Mouse (Mus musculus) neural tube, embryonic 12.5 days (tissue): Measurements from ENCODE around the gene Epb41l1. TPM values are rescaled to one million over a fixed set of nuclear protein-coding genes. Genes with fewer than 3 reads are reported as not detected.
"Not testable (repeated sequence)": the region's sequence is repeated elsewhere in the genome, so short reads cannot be mapped to it uniquely, and the experiment has no call there.

Experiments
- ATAC-seq: fragments of 200-750 bp; cut with Nextera tagmentation; 2 replicates; pipeline ENCODE4 v1.8.0; 2017; ENCODE audit warnings: low read depth, mild to moderate bottlenecking, moderate TSS enrichment, moderate library complexity; ENCODE audit not compliant: low FRiP score
- H3K27ac ChIP-seq: fragments of 300-500 bp; sonication (generic); 2 replicates; pipeline ENCODE4 v1.5.1; 2016
- H3K27me3 ChIP-seq: fragments of 300-500 bp; sonication (generic); replicated peaks from 2 replicates; pipeline ENCODE4 v1.6.1; 2016; ENCODE audit warnings: mild to moderate bottlenecking
- H3K36me3 ChIP-seq: fragments of 300-500 bp; sonication (generic); 2 replicates; pipeline ENCODE4 v1.6.1; 2016; ENCODE audit warnings: mild to moderate bottlenecking
- H3K4me1 ChIP-seq: fragments of 300-500 bp; sonication (generic); 2 replicates; pipeline ENCODE4 v1.6.1; 2016
- H3K4me2 ChIP-seq: fragments of 300-500 bp; sonication (generic); replicated peaks from 2 replicates; pipeline ENCODE4 v1.6.1; 2016; ENCODE audit warnings: mild to moderate bottlenecking
- H3K4me3 ChIP-seq: fragments of 300-500 bp; sonication (generic); 2 replicates; pipeline ENCODE4 v1.5.1; 2016
- H3K9ac ChIP-seq: fragments of 300-500 bp; sonication (generic); 2 replicates; pipeline ENCODE4 v1.6.1; 2016; ENCODE audit warnings: mild to moderate bottlenecking
- H3K9me3 ChIP-seq: fragments of 300-500 bp; sonication (generic); 2 replicates; pipeline ENCODE4 v1.6.1; 2016; ENCODE audit warnings: mild to moderate bottlenecking
- WGBS: fragments of 180-500 bp; shearing (Covaris S2); methylation state at CpG from one replicate; pipeline ENCODE4 v1.1.7; 2016; 5-methylcytosine and 5-hydroxymethylcytosine counted together
- polyA plus RNA-seq: library from polyadenylated mRNA; unstranded; fragments of >200 nt; fragmentation: Nextera tagmentation; extraction: Ambion mirVana; gene quantifications from 2 replicates; pipeline ENCODE4 v1.2.1, GENCODE M21; 2016

Epb41l1 gene
- polyA plus RNA-seq, 1 experiment from 2014 or later = 5.1 TPM

GRCm38 (mm10) chr2:156406987-156407386 lies 13.7 kb upstream of the Epb41l1 start:
- Histone ChIP-seq H3K4me3 (no peak overlapping the region), H3K36me3 (no peaks in the 10 kb centered on the region), H3K4me1 (peaks cover 9% of the 10 kb centered on the region), H3K27me3 (no peaks in the 10 kb centered on the region), H3K27ac (no peak overlapping the region), H3K9me3 (no peaks in the 10 kb centered on the region), H3K9ac (no peak overlapping the region), H3K4me2 (no peak overlapping the region)
- WGBS = 16% methylated on average over 3 of the region's 3 CpGs
- ATAC-seq = no peak

- Histone ChIP-seq H3K27ac (no peak overlapping the region), H3K4me1 (peaks cover 9% of the 10 kb centered on the region), H3K36me3 (no peaks in the 10 kb centered on the region), H3K27me3 (no peaks in the 10 kb centered on the region), H3K4me2 (no peak overlapping the region), H3K4me3 (no peak overlapping the region), H3K9ac (no peak overlapping the region), H3K9me3 (no peaks in the 10 kb centered on the region)
- WGBS = 60% methylated on average over 8 of the region's 8 CpGs
- ATAC-seq = no peak
Observed at GRCm38 (mm10) chr2:156408168-156408567, 12.5 kb upstream of the Epb41l1 start.

- not testable (repeated sequence) for H3K9ac ChIP-seq, H3K36me3 ChIP-seq, H3K4me2 ChIP-seq, H3K27me3 ChIP-seq, H3K4me3 ChIP-seq, H3K27ac ChIP-seq, ATAC-seq, H3K4me1 ChIP-seq, H3K9me3 ChIP-seq
- 78% methylated on average over 7 of the region's 7 CpGs for WGBS
Observed at GRCm38 (mm10) chr2:156411348-156411747, 9.4 kb upstream of the Epb41l1 start.

GRCm38 (mm10) chr2:156414996-156415395 lies 5.7 kb upstream of the Epb41l1 start:
- Histone ChIP-seq H3K27ac (no peak overlapping the region), H3K9me3 (no peaks in the 10 kb centered on the region), H3K27me3 (peaks cover 15% of the 10 kb centered on the region), H3K9ac (no peak overlapping the region), H3K4me1 (no peaks in the 10 kb centered on the region), H3K4me2 (no peak overlapping the region), H3K4me3 (no peak overlapping the region), H3K36me3 (no peaks in the 10 kb centered on the region)
- WGBS = 74% methylated on average over 2 of the region's 2 CpGs
- ATAC-seq = no peak

GRCm38 (mm10) chr2:156415674-156416073 lies 5.0 kb upstream of the Epb41l1 start:
- Histone ChIP-seq H3K27me3 (peaks cover 22% of the 10 kb centered on the region), H3K9ac (no peak overlapping the region), H3K4me2 (no peak overlapping the region), H3K4me1 (0 out of 2 replicates have a peak, but pooled peaks cover 3% of the 10 kb centered on the region), H3K36me3 (no peaks in the 10 kb centered on the region), H3K27ac (no peak overlapping the region), H3K4me3 (no peak overlapping the region), H3K9me3 (no peaks in the 10 kb centered on the region)
- ATAC-seq = no peak
- WGBS = 73% methylated on average over 5 of the region's 5 CpGs

- no peak for ATAC-seq
- Histone ChIP-seq H3K4me3 (no peak overlapping the region), H3K36me3 (no peaks in the 10 kb centered on the region), H3K4me2 (no peak overlapping the region), H3K27ac (no peak overlapping the region), H3K9ac (no peak overlapping the region), H3K4me1 (peaks cover 14% of the 10 kb centered on the region), H3K9me3 (no peaks in the 10 kb centered on the region), H3K27me3 (peaks cover 35% of the 10 kb centered on the region)
- 70% methylated on average over 1 of the region's 1 CpGs for WGBS
Observed at GRCm38 (mm10) chr2:156417194-156417593, 3.5 kb upstream of the Epb41l1 start.

GRCm38 (mm10) chr2:156418467-156418866 lies 2.2 kb upstream of the Epb41l1 start:
- Histone ChIP-seq H3K27ac (no peak overlapping the region), H3K27me3 (peaks cover 45% of the 10 kb centered on the region), H3K4me2 (no peak overlapping the region), H3K4me1 (peaks cover 14% of the 10 kb centered on the region), H3K9ac (no peak overlapping the region), H3K9me3 (no peaks in the 10 kb centered on the region), H3K4me3 (no peak overlapping the region), H3K36me3 (no peaks in the 10 kb centered on the region)
- no peak for ATAC-seq
- WGBS = 78% methylated on average over 5 of the region's 5 CpGs

- Histone ChIP-seq H3K9ac (peak overlapping the region; percentile 67), H3K4me2 (peak overlapping the region; percentile 96), H3K4me1 (peaks cover 14% of the 10 kb centered on the region), H3K9me3 (no peaks in the 10 kb centered on the region), H3K27me3 (peaks cover 51% of the 10 kb centered on the region), H3K4me3 (peak overlapping the region; percentile 53), H3K36me3 (no peaks in the 10 kb centered on the region), H3K27ac (peak overlapping the region; percentile 23; the same call in 1 of the 2 replicates)
- ATAC-seq = peak; percentile 38
- 7% methylated on average over 14 of the region's 14 CpGs for WGBS
Observed at GRCm38 (mm10) chr2:156420327-156420693, 399 bp upstream of the Epb41l1 start.

GRCm38 (mm10) chr2:156421381-156422110 lies 837 bp downstream of the Epb41l1 start:
- peak; percentile 78 for ATAC-seq
- Histone ChIP-seq H3K4me2 (peak overlapping the region; percentile 96), H3K9me3 (no peaks in the 10 kb centered on the region), H3K4me3 (peak overlapping the region; percentile 53), H3K9ac (peak overlapping the region; percentile 67), H3K36me3 (no peaks in the 10 kb centered on the region), H3K27ac (peak overlapping the region; percentile 23; the same call in 1 of the 2 replicates), H3K27me3 (peaks cover 51% of the 10 kb centered on the region), H3K4me1 (peaks cover 14% of the 10 kb centered on the region)
- under 1% methylated on average over 36 of the region's 36 CpGs for WGBS

- 0 out of 2 replicates have a peak overlapping the region, but pooled peaks have one; percentile 40 for H3K9ac ChIP-seq
Observed at GRCm38 (mm10) chr2:156422631-156423030, 1.9 kb downstream of the Epb41l1 start.

GRCm38 (mm10) chr2:156423672-156424071 lies 3.0 kb downstream of the Epb41l1 start:
- Histone ChIP-seq H3K4me3 (no peak overlapping the region), H3K4me1 (peaks cover 14% of the 10 kb centered on the region), H3K27me3 (peaks cover 48% of the 10 kb centered on the region), H3K4me2 (no peak overlapping the region), H3K9me3 (no peaks in the 10 kb centered on the region), H3K36me3 (no peaks in the 10 kb centered on the region), H3K27ac (no peak overlapping the region), H3K9ac (no peak overlapping the region)
- whole genome bisulfite sequencing = 78% methylated on average over 4 of the region's 4 CpGs
- no peak for ATAC-seq

More at GRCm38 (mm10) chr2:156422631-156423030, 1.9 kb downstream of the Epb41l1 start:
- no peak for ATAC-seq
- WGBS = 15% methylated on average over 7 of the region's 8 CpGs
- Histone ChIP-seq H3K9me3 (no peaks in the 10 kb centered on the region), H3K4me1 (peaks cover 14% of the 10 kb centered on the region), H3K4me2 (peak overlapping the region; percentile 96), H3K36me3 (no peaks in the 10 kb centered on the region), H3K4me3 (peak overlapping the region; percentile 53), H3K27me3 (peaks cover 51% of the 10 kb centered on the region), H3K27ac (no peak overlapping the region)

GRCm38 (mm10) chr2:156425618-156426017 lies 4.9 kb downstream of the Epb41l1 start:
- no peak for ATAC-seq
- Histone ChIP-seq H3K27ac (no peak overlapping the region), H3K4me2 (no peak overlapping the region)

GRCm38 (mm10) chr2:156426151-156426550 lies 5.4 kb downstream of the Epb41l1 start:
- no peak overlapping the region for H3K27ac ChIP-seq
- H3K4me1 ChIP-seq = peaks cover 8% of the 10 kb centered on the region
- H3K4me2 ChIP-seq = no peak overlapping the region
- no peak overlapping the region for H3K4me3 ChIP-seq
- no peak for ATAC-seq
- H3K9ac ChIP-seq = no peak overlapping the region
- 73% methylated on average over 4 of the region's 4 CpGs for WGBS
- H3K9me3 ChIP-seq = no peaks in the 10 kb centered on the region
- H3K36me3 ChIP-seq = no peaks in the 10 kb centered on the region
- H3K27me3 ChIP-seq = peaks cover 26% of the 10 kb centered on the region

More at GRCm38 (mm10) chr2:156425618-156426017, 4.9 kb downstream of the Epb41l1 start:
- Histone ChIP-seq H3K9ac (no peak overlapping the region), H3K27me3 (peaks cover 30% of the 10 kb centered on the region), H3K4me1 (peaks cover 12% of the 10 kb centered on the region), H3K36me3 (no peaks in the 10 kb centered on the region), H3K4me3 (no peak overlapping the region), H3K9me3 (no peaks in the 10 kb centered on the region)
- WGBS = 31% methylated on average over 2 of the region's 2 CpGs
